Comparison of ENCODE assay signal across 20 mouse cellular contexts in the genomic region with DNA sequence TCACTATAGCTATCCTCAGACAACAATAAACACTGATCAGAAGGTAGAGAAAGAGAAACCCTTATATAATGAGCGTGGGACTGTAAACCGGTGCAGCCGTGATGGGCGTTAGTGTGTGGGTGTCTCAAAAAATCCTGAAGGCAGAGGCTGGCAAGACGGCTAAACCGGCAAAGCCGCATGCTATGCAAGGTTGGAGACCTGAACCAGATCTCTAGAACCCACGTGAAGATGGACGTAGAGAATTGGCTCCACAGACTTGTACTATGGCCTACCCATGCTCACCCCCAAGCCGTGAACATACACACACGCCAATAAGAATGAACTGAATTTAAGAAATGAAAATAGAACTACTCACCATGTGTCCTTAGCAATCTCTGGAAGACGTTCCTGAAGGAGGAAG.
"Had no signal": no experiment of that assay in that cellular context is flagged by ENCODE, and none has a peak within 500 bp of the region (broad histone marks: within the 10 kb centered on the region; RNA-seq: fewer than 3 reads in every experiment).

No protein-coding gene starts in this region.

- H3K4me2 ChIP-seq: lung, embryonic 15.5 days; midbrain, embryonic 11.5 days; neural tube, embryonic 13.5 days; neural tube, embryonic 15.5 days; stomach, embryonic 15.5 days had no signal

- H3K27ac ChIP-seq: lung, embryonic 15.5 days; macrophage; neural tube, embryonic 13.5 days; neural tube, embryonic 15.5 days; stomach, embryonic 15.5 days; stomach, postnatal 0 days had no signal

- H3K9me3 ChIP-seq: lung, embryonic 15.5 days; megakaryocyte, embryonic 14.5 days; neural tube, embryonic 15.5 days; stomach, embryonic 15.5 days had no signal

- ATAC-seq: lung, postnatal 0 days; midbrain, embryonic 16.5 days had no signal

- H3K4me1 ChIP-seq: neural tube, embryonic 15.5 days; stomach, embryonic 15.5 days had no signal

- H3K4me3 ChIP-seq: lung, embryonic 15.5 days; myocyte; neural tube, embryonic 13.5 days; neural tube, embryonic 15.5 days; stomach, embryonic 15.5 days had no signal

- DNase-seq: lung, adult 2 months; lung, postnatal 14 days; lung, postnatal 36 days; midbrain, embryonic 14.5 days; retina, postnatal 1 day; right cerebral cortex, adult 18-20 months; thymus, adult 2 months; thymus, postnatal 25 days; thymus, postnatal 4 days had no signal

- H3K27me3 ChIP-seq: neural tube, embryonic 13.5 days; neural tube, embryonic 15.5 days; stomach, embryonic 15.5 days had no signal

- H3K36me3 ChIP-seq: lung, embryonic 15.5 days; neural tube, embryonic 13.5 days; neural tube, embryonic 15.5 days; stomach, embryonic 15.5 days had no signal

- H3K9ac ChIP-seq: lung, embryonic 15.5 days; neural tube, embryonic 13.5 days; neural tube, embryonic 15.5 days; stomach, embryonic 15.5 days had no signal
